Mouse (Mus musculus) forebrain, embryonic 14.5 days (tissue): Measurements from ENCODE around the gene Fam219b. TPM values are rescaled to one million over a fixed set of nuclear protein-coding genes. Genes with fewer than 3 reads are reported as not detected.

ENCODE experiments used
- ATAC-seq: fragments of 200-750 bp; cut with Nextera tagmentation; 2 replicates; pipeline ENCODE4 v1.8.0; 2017; ENCODE audit warnings: mild to moderate bottlenecking, moderate library complexity
- DNase-seq: peaks from one replicate; pipeline ENCODE4 v3.0.0-alpha.2; 2015; ENCODE audit warnings: low spot score
- H3K27ac ChIP-seq: fragments of 300-500 bp; sonication (generic); 2 replicates; pipeline ENCODE4 v1.5.1; 2014; ENCODE audit warnings: low read depth, mild to moderate bottlenecking, control low read depth, low read length, moderate library complexity
- H3K27me3 ChIP-seq: fragments of 300-500 bp; sonication (generic); replicated peaks from 2 replicates; pipeline ENCODE4 v1.6.1; 2014; ENCODE audit warnings: low read length, control low read depth, mixed read lengths; ENCODE audit not compliant: control insufficient read depth, insufficient read depth
- H3K36me3 ChIP-seq: fragments of 300-500 bp; sonication (generic); 2 replicates; pipeline ENCODE4 v1.6.1; 2014; ENCODE audit warnings: low read length, control low read depth; ENCODE audit not compliant: control insufficient read depth, insufficient read depth
- H3K4me1 ChIP-seq: fragments of 300-500 bp; sonication (generic); 2 replicates; pipeline ENCODE4 v1.6.1; 2014; ENCODE audit warnings: antibody characterized with exemption, low read length, control low read depth; ENCODE audit not compliant: control insufficient read depth, insufficient read depth
- H3K4me2 ChIP-seq: fragments of 300-500 bp; sonication (generic); 2 replicates; pipeline ENCODE4 v1.6.1; 2014; ENCODE audit warnings: mild to moderate bottlenecking, control low read depth, low read length
- H3K4me3 ChIP-seq: fragments of 300-500 bp; sonication (generic); 2 replicates; pipeline ENCODE4 v1.5.1; 2014; ENCODE audit warnings: low read depth, low read length, control low read depth
- H3K9ac ChIP-seq: fragments of 300-500 bp; sonication (generic); 2 replicates; pipeline ENCODE4 v1.6.1; 2014; ENCODE audit warnings: mild to moderate bottlenecking, low read length, control low read depth, moderate library complexity
- H3K9me3 ChIP-seq: fragments of 300-500 bp; sonication (generic); replicated peaks from 2 replicates; pipeline ENCODE4 v1.6.1; 2016; ENCODE audit warnings: low read length, control low read depth, mixed read lengths; ENCODE audit not compliant: control insufficient read depth
- WGBS: fragments of 180-500 bp; shearing (Covaris S2); extraction: QIAGEN DNeasy Blood & Tissue Kit; methylation state at CpG from one replicate; pipeline ENCODE4 v1.1.7; 2014; 5-methylcytosine and 5-hydroxymethylcytosine counted together
- polyA plus RNA-seq: library from polyadenylated mRNA; unstranded; fragments of >200 nt; fragmentation: Nextera tagmentation; extraction: Ambion mirVana; gene quantifications from 2 replicates; pipeline ENCODE4 v1.2.1, GENCODE M21; 2014

Gene Fam219b
- polyA plus RNA-seq, 1 experiment from 2014 or later: 20.4 TPM

DNA sequence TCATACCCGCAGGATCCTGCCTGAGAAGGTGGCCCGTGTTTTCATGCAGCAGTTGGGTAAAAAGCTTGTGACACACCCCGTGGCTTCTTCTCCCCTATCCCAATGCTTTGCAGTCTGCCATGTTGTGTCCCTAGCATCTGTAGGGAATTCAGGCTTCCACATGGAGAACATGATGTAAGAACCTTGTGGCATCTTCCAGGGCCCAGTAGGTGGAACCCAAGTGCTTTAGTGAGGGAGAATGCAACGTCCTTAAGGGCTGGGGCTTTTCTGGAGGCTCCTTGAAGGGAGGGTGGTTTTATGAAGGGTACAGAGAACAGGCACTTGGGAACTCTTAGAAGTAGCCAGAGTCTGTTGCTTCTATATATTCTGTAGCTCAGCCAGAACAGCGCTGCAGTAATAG, 53.4 kb downstream of the Fam219b start:
- Histone ChIP-seq H3K4me2 (peak overlapping the region; percentile 87; the same call in 1 of the 2 replicates), H3K36me3 (peaks cover 48% of the 10 kb centered on the region), H3K27me3 (no peaks in the 10 kb centered on the region), H3K9ac (no peak overlapping the region), H3K27ac (no peak overlapping the region), H3K4me1 (peaks cover 9% of the 10 kb centered on the region; the same call in 1 of the 2 replicates), H3K4me3 (no peak overlapping the region), H3K9me3 (no peaks in the 10 kb centered on the region)
- 38% methylated on average over 5 of the region's 5 CpGs for WGBS
- no peak for ATAC-seq
- peak; percentile 33 for DNase-seq

Other genes starting within 250 kb of the Fam219b start
- gene Ppcdc, start 97.4 kb upstream of the Fam219b start, polyA plus RNA-seq: 19.2 and 21.0 TPM in 2 replicates
- gene Scamp5, start 69.5 kb upstream of the Fam219b start, polyA plus RNA-seq: 73.9 and 91.1 TPM in 2 replicates
- 18.5 and 20.4 TPM in 2 replicates for gene Rpp25, start 33.5 kb upstream of the Fam219b start, polyA plus RNA-seq
- gene Cox5a, start 16.3 kb upstream of the Fam219b start, polyA plus RNA-seq: 791 and 827 TPM in 2 replicates
- gene Mpi, start 15.2 kb downstream of the Fam219b start, polyA plus RNA-seq: 46.1 and 47.5 TPM in 2 replicates
- 55.5 and 56.4 TPM in 2 replicates for gene Scamp2, start 23.4 kb downstream of the Fam219b start, polyA plus RNA-seq
- gene Ulk3, start 51.9 kb downstream of the Fam219b start, polyA plus RNA-seq: 5.2 and 10.8 TPM in 2 replicates
- gene Cplx3, start 68.8 kb downstream of the Fam219b start, polyA plus RNA-seq: 0.34 and 0.36 TPM in 2 replicates
- not detected in 2 replicates for gene Lman1l, start 83.2 kb downstream of the Fam219b start, polyA plus RNA-seq
- gene Csk, start 116.1 kb downstream of the Fam219b start, polyA plus RNA-seq: 29.2 and 29.3 TPM in 2 replicates
- not detected in 2 replicates for gene Cyp1a2, start 146.2 kb downstream of the Fam219b start, polyA plus RNA-seq
- gene Cyp1a1, start 150.4 kb downstream of the Fam219b start, polyA plus RNA-seq: 0.19 TPM in 1 of 2 replicates, not detected in the other
- 27.5 and 28.9 TPM in 2 replicates for gene Edc3, start 171.0 kb downstream of the Fam219b start, polyA plus RNA-seq
- gene Clk3, start 228.3 kb downstream of the Fam219b start, polyA plus RNA-seq: 92.3 and 94.9 TPM in 2 replicates